10 mouse cellular contexts compared by ENCODE assay signal in genomic region chr19:29249933-29250332, GRCm38 (mm10). TPM values are rescaled to one million over a fixed set of nuclear protein-coding genes. Genes with fewer than 3 reads are reported as not detected.
DNase-seq lines count a peak whose midpoint lies in the region; ATAC-seq and TF ChIP-seq lines count a peak whose summit lies in the region.
"Had no signal": no experiment of that assay in that cellular context is flagged by ENCODE, and none has a peak within 500 bp of the region (broad histone marks: within the 10 kb centered on the region; RNA-seq: fewer than 3 reads in every experiment).

No protein-coding gene starts in this region.

- H3K4me2 ChIP-seq in kidney, postnatal 0 days (ENCODE audit: low read length), result peak overlapping the region; percentile 67; the same call in 1 of the 2 replicates
- H3K4me2 ChIP-seq in limb, embryonic 13.5 days (replicated peaks), result peak overlapping the region; percentile 81

- no peak for TF ChIP-seq CTCF in kidney, postnatal 0 days (IDR thresholded peaks at IDR 0.05; ENCODE audit: low read depth)
- no peak for TF ChIP-seq CTCF in kidney, adult 2 months (conservative IDR thresholded peaks at IDR 0.05; ENCODE audit: insufficient read depth, insufficient read length, low read depth, low read length)
- no peak for TF ChIP-seq CTCF in embryonic fibroblast, embryonic 13.5 days (IDR thresholded peaks at IDR 0.05; ENCODE audit: borderline replicate concordance, insufficient read depth, low read length)
- no peak for TF ChIP-seq CTCF in olfactory bulb, adult 2 months (IDR thresholded peaks at IDR 0.05; ENCODE audit: insufficient read depth, low read depth, low read length)

- H3K4me3 ChIP-seq in kidney, postnatal 0 days (replicated peaks; ENCODE audit: low read depth, low read length), result 0 out of 2 replicates have a peak overlapping the region, but pooled peaks have one; percentile 93
- H3K4me3 ChIP-seq in kidney, adult 2 months (ENCODE audit: insufficient read depth, low read depth, low read length), result no peak overlapping the region
- peak overlapping the region; percentile 78 for H3K4me3 ChIP-seq in embryonic fibroblast, embryonic 13.5 days (ENCODE audit: insufficient read depth, low read length)
- H3K4me3 ChIP-seq in limb, embryonic 13.5 days, result peak overlapping the region; percentile 89
- no peak overlapping the region for H3K4me3 ChIP-seq in olfactory bulb, adult 2 months (ENCODE audit: insufficient read depth, low read depth, low read length)

- no peaks in the 10 kb centered on the region for H3K27me3 ChIP-seq in kidney, postnatal 0 days (ENCODE audit: insufficient read depth, low read length)
- H3K27me3 ChIP-seq in kidney, adult 2 months (replicated peaks; ENCODE audit: control insufficient read depth, insufficient read depth, low read length), result no peaks in the 10 kb centered on the region
- H3K27me3 ChIP-seq in limb, embryonic 13.5 days, result no peaks in the 10 kb centered on the region

- H3K9ac ChIP-seq in kidney, postnatal 0 days (ENCODE audit: low read depth, low read length), result no peak overlapping the region
- H3K9ac ChIP-seq in limb, embryonic 13.5 days, result no peak overlapping the region

- no peak overlapping the region for H3K27ac ChIP-seq in kidney, postnatal 0 days
- H3K27ac ChIP-seq in kidney, adult 2 months (ENCODE audit: insufficient read depth, low read depth, low read length), result no peak overlapping the region
- H3K27ac ChIP-seq in embryonic fibroblast, embryonic 13.5 days (ENCODE audit: insufficient read depth, low read length), result no peak overlapping the region
- H3K27ac ChIP-seq in limb, embryonic 13.5 days, result no peak overlapping the region
- 0 out of 2 replicates have a peak overlapping the region, but pooled peaks have one; percentile 2 for H3K27ac ChIP-seq in olfactory bulb, adult 2 months (ENCODE audit: insufficient read depth, low read depth, low read length)

- peaks cover 12% of the 10 kb centered on the region; the same call in 1 of the 2 replicates for H3K4me1 ChIP-seq in kidney, postnatal 0 days (replicated peaks; ENCODE audit: insufficient read depth, low read length)
- peaks cover 3% of the 10 kb centered on the region; the same call in 1 of the 2 replicates for H3K4me1 ChIP-seq in kidney, adult 2 months (ENCODE audit: control insufficient read depth, insufficient read depth, low read length)
- peaks cover 4% of the 10 kb centered on the region; the same call in 1 of the 2 replicates for H3K4me1 ChIP-seq in embryonic fibroblast, embryonic 13.5 days (ENCODE audit: control insufficient read depth, insufficient read depth, low read length)
- peaks cover 33% of the 10 kb centered on the region for H3K4me1 ChIP-seq in limb, embryonic 13.5 days
- no peaks in the 10 kb centered on the region for H3K4me1 ChIP-seq in olfactory bulb, adult 2 months (ENCODE audit: control insufficient read depth, insufficient read depth, low read length)

- DNase-seq in kidney, postnatal 0 days (ENCODE audit: low spot score), result no peak
- DNase-seq in kidney, adult 2 months, result no peak
- DNase-seq in layer of hippocampus, adult 11-12 months (ENCODE audit: low spot score), result no peak
- no peak for DNase-seq in yolk sac, embryonic 10.5 days (ENCODE audit: low spot score)
- no peak for DNase-seq in frontal cortex, postnatal 10 days (ENCODE audit: low spot score in 2 of 2)
- DNase-seq: cerebellum, adult 8-10 months; kidney, adult 18-20 months had no signal

- TF ChIP-seq POLR2A in kidney, adult 2 months (IDR thresholded peaks at IDR 0.05; ENCODE audit: low read depth, low read length), result no peak
- no peak for TF ChIP-seq POLR2A in embryonic fibroblast, embryonic 13.5 days (IDR thresholded peaks at IDR 0.05; ENCODE audit: low read depth, low read length)
- TF ChIP-seq POLR2A in olfactory bulb, adult 2 months (IDR thresholded peaks at IDR 0.05; ENCODE audit: insufficient read depth, low read depth, low read length), result no peak

- H3K36me3 ChIP-seq in kidney, postnatal 0 days (ENCODE audit: insufficient read depth, low read length), result no peaks in the 10 kb centered on the region
- no peaks in the 10 kb centered on the region for H3K36me3 ChIP-seq in kidney, adult 2 months (ENCODE audit: control insufficient read depth, insufficient read depth, low read length)
- no peaks in the 10 kb centered on the region for H3K36me3 ChIP-seq in limb, embryonic 13.5 days

- H3K9me3 ChIP-seq in kidney, postnatal 0 days (replicated peaks; ENCODE audit: low read length), result no peaks in the 10 kb centered on the region
- no peaks in the 10 kb centered on the region for H3K9me3 ChIP-seq in limb, embryonic 13.5 days

- ATAC-seq in kidney, postnatal 0 days (replicated peaks; ENCODE audit: low FRiP score, low read depth), result no peak
- ATAC-seq in limb, embryonic 13.5 days (ENCODE audit: low FRiP score, low read depth), result no peak

- 47% methylated on average over 4 of the region's 4 CpGs for WGBS in kidney, postnatal 0 days
- WGBS in kidney, adult 2 months, result 65% methylated on average over 4 of the region's 4 CpGs
- 58% methylated on average over 4 of the region's 4 CpGs for WGBS in limb, embryonic 13.5 days
- 25% methylated on average over 4 of the region's 4 CpGs for WGBS in olfactory bulb, adult 2 months

RNA-seq across cellular contexts. Expression of gene Jak2, which starts 1.7 kb away (rescaled TPM):
- 8.8 and 9.8 TPM in 2 replicates for polyA plus RNA-seq in kidney, postnatal 0 days (2015; fragmentation: Nextera tagmentation; extraction: Ambion mirVana)
- polyA plus RNA-seq in kidney, adult 2 months (2012; rRNA removed), result 6.5 and 7.0 TPM in 2 replicates
- polyA plus RNA-seq in embryonic fibroblast, embryonic 13.5 days (2011; ENCODE audit: insufficient read length, low read depth, missing spikeins), result 31.2 and 37.4 TPM in 2 replicates
- polyA plus RNA-seq in limb, embryonic 13.5 days (2015; fragmentation: Nextera tagmentation; extraction: Ambion mirVana), result 8.5 and 9.8 TPM in 2 replicates
- polyA plus RNA-seq in olfactory bulb, adult 2 months (2012; ENCODE audit: insufficient read depth, insufficient read length, low replicate concordance, missing spikeins), result not detected in 2 replicates

Comparison
In these comparisons a context has a peak if more than half of its experiments do, and no peak if none do; other contexts are left out.
1. H3K4me3 ChIP-seq: peak in kidney, postnatal 0 days (single experiment), embryonic fibroblast, embryonic 13.5 days (single experiment) and limb, embryonic 13.5 days (single experiment); none in kidney, adult 2 months (single experiment) and olfactory bulb, adult 2 months (single experiment).